Mouse (Mus musculus): ENCODE results near the gene Clic5.
"Not testable (repeated sequence)": the region's sequence is repeated elsewhere in the genome, so short reads cannot be mapped to it uniquely, and the experiment has no call there.

Gene Clic5

GRCm38 (mm10) chr17:44188042-44188768 is at the start of gene Clic5:
Gene Clic5, plus strand, starts transcription at chr17:44188584.
- DNase-seq (ENCODE audit: low read depth, low spot score): peak; percentile 23

- no peak for DNase-seq (ENCODE audit: low read depth, low spot score)
Observed at GRCm38 (mm10) chr17:44145806-44146205, 42.6 kb upstream of the Clic5 start.

- no peak for DNase-seq (ENCODE audit: low read depth, low spot score)
Observed at GRCm38 (mm10) chr17:44148109-44148846, 40.1 kb upstream of the Clic5 start.

- DNase-seq (ENCODE audit: low read depth, low spot score): peak; percentile 17
Observed at GRCm38 (mm10) chr17:44151130-44151529, 37.3 kb upstream of the Clic5 start.

- no peak for DNase-seq (ENCODE audit: low read depth, low spot score)
Observed at GRCm38 (mm10) chr17:44151889-44152288, 36.5 kb upstream of the Clic5 start.

GRCm38 (mm10) chr17:44153871-44154270 is 34.5 kb upstream of the Clic5 start:
- DNase-seq (ENCODE audit: low read depth, low spot score): no peak

- no peak for DNase-seq (ENCODE audit: low read depth, low spot score)
Observed at GRCm38 (mm10) chr17:44155204-44155603, 33.2 kb upstream of the Clic5 start.

GRCm38 (mm10) chr17:44158186-44158585 is 30.2 kb upstream of the Clic5 start:
- DNase-seq (ENCODE audit: low read depth, low spot score): no peak

GRCm38 (mm10) chr17:44160449-44160848 is 27.9 kb upstream of the Clic5 start:
- DNase-seq (ENCODE audit: low read depth, low spot score): no peak

GRCm38 (mm10) chr17:44162514-44162913 is 25.9 kb upstream of the Clic5 start:
- no peak for DNase-seq (ENCODE audit: low read depth, low spot score)

GRCm38 (mm10) chr17:44162935-44163334 is 25.4 kb upstream of the Clic5 start:
- no peak for DNase-seq (ENCODE audit: low read depth, low spot score)

GRCm38 (mm10) chr17:44165730-44166347 is 22.5 kb upstream of the Clic5 start:
- no peak for DNase-seq (ENCODE audit: low read depth, low spot score)

- DNase-seq (ENCODE audit: low read depth, low spot score): no peak
Observed at GRCm38 (mm10) chr17:44169676-44170075, 18.7 kb upstream of the Clic5 start.

- no peak for DNase-seq (ENCODE audit: low read depth, low spot score)
Observed at GRCm38 (mm10) chr17:44170316-44170715, 18.1 kb upstream of the Clic5 start.

- no peak for DNase-seq (ENCODE audit: low read depth, low spot score)
Observed at GRCm38 (mm10) chr17:44171930-44172329, 16.5 kb upstream of the Clic5 start.

- DNase-seq (ENCODE audit: low read depth, low spot score): peak; percentile 16
Observed at GRCm38 (mm10) chr17:44173341-44173740, 15.0 kb upstream of the Clic5 start.

- no peak for DNase-seq (ENCODE audit: low read depth, low spot score)
Observed at GRCm38 (mm10) chr17:44177291-44177690, 11.1 kb upstream of the Clic5 start.

GRCm38 (mm10) chr17:44181346-44181745 is 7.0 kb upstream of the Clic5 start:
- no peak for DNase-seq (ENCODE audit: low read depth, low spot score)

- no peak for DNase-seq (ENCODE audit: low read depth, low spot score)
Observed at GRCm38 (mm10) chr17:44186871-44187270, 1.5 kb upstream of the Clic5 start.

- not testable (repeated sequence) for DNase-seq (ENCODE audit: low read depth, low spot score)
Observed at GRCm38 (mm10) chr17:44187537-44187936, 847 bp upstream of the Clic5 start.

- DNase-seq (ENCODE audit: low read depth, low spot score): no peak
Observed at GRCm38 (mm10) chr17:44188769-44189145, 373 bp downstream of the Clic5 start.

GRCm38 (mm10) chr17:44189696-44190095 is 1.3 kb downstream of the Clic5 start:
- DNase-seq (ENCODE audit: low read depth, low spot score): no peak

- no peak for DNase-seq (ENCODE audit: low read depth, low spot score)
Observed at GRCm38 (mm10) chr17:44190246-44190645, 1.9 kb downstream of the Clic5 start.

All from brain, adult 2 months (tissue).